Mouse (Mus musculus): Measurements from ENCODE around the gene Pbx2.

DNA sequence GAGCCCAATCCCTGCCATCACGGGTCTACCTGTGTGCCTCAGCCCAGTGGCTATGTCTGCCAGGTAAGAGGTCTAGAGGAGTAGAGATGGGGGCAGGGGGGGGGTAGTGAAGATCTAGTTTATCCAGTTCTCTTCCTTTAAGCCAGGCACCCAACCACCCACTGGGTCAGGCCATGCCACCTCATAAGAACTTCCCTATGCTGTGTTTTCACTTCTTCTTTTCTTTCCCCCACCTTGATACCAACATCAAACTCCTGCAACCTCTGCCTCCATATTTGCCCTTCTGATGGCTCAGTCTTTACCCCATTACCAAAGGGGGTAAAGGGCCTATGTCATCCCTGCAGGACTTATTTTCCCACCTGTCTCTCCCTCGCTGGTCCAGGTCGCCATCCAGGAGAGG, 13.0 kb upstream of the Pbx2 start:
- TF ChIP-seq POLR2A (IDR thresholded peaks at IDR 0.05; ENCODE audit: insufficient read depth, low read depth, low read length) (no peak), CTCF (IDR thresholded peaks at IDR 0.05; ENCODE audit: insufficient read depth, low read depth, low read length) (no peak)
